Mouse (Mus musculus): ENCODE measurements at regions not wholly inside any gene's neighbourhood (a gene's known extent, or its start where the extent isn't known, plus 50 kb on each side); places are given as distances from the start of the nearest gene placed in this dataset.
A peak's percentile ranks its signal among the peaks of the same experiment; 100 is the strongest.

DNA sequence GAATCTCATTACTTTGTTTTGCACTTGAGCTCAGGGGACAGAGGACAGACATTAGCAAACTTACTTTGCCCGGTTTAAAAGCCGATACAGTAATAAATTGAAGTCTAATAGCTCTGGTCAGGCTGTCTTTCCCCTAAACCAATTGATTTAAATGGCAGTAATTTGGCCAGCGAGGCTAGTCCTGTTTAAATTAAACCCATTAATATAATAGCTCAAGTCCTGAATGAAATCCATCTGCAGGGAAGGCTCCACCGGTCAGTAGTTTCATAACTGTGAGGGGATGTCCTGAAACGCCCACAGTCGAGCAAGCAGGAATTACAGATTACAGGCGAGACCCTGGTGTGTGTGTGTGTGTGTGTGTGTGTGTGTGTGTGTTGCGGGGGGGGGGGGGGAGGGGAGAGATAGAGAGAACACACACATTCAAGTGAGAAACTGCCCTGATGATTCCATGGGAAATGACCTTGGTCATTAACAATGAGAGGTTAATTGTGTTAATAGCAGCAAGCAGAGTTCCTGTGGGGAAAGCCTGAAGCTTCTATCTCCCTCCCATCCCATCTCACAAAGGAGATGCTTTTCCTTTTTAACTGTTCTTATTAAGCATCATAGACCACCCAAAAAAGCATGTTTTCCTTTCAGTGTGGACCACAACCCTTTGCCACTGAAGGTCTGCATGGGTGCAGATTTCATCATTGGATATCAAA lies 294.0 kb upstream of the Tle4 start:
- DNase-seq (ENCODE audit: low spot score), result peak; percentile 9

- DNase-seq (ENCODE audit: low spot score), result peak; percentile 20
These were observed 293.2 kb upstream of the Tle4 start for GRCm38 (mm10) chr19:14891090-14891428.

DNA sequence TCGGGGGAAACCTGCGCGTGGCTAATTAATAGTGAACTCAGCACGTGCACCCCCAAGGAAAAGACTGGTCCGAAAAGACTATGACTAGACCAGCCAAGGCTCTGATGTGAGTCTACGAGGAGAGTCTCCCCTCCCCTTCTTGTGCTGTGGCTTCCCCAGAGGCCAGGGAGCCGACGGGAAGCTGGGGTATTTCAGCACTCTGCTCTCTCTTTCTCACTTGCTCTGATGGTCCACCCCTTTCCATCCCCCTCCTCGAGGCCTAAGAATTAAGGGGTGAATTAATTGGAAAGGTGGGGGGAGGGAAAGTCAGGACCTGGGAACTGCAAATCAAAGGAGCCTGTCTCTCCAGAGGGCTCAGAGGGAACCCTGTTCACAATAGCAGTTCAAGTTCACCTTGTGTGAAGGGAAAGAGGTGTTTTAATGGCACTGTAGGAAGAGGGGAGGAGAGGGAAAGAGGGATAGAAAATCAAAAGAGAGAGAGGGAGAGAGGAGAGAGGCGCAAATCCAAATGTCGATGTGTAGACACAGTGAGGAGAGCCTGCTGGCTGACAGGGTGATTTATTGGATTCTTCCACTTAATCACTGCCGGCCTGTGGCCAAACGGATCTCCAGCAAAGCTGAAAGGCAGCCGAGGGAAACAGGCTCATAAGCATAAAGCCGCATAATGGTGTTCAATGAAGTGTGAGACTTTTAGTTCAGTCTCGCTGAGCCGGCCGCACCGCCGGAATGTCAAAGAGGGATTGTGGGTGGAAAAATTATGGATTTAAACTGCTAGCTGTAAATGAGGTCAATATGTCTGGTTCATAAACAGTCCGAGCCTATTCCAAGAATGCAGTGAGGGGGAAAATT lies 292.6 kb upstream of the Tle4 start:
- DNase-seq (ENCODE audit: low spot score), result peak; percentile 68

DNA sequence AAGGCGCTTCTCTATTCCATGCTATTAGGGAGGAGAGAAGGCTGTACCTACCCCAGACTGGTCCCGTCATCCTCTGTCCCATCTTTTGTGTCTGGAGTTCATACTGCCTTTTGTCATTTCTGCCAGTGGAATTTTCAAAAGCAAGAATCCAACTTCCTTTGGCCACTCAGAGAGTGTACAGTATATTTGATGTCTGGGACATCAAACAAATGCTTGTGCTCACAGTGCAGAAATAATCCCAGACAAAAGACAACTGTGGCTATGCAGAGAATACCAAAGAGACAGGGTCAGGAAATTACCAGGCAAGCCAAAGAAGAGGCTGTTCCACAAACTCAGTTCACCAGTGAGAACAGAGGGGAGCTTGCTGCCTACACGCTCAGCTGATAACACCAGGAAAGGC lies 291.9 kb upstream of the Tle4 start:
- DNase-seq (ENCODE audit: low spot score), result no peak

GRCm38 (mm10) chr19:14883707-14884421 lies 286.0 kb upstream of the Tle4 start:
- no peak for DNase-seq (ENCODE audit: low spot score)

- no peak for DNase-seq (ENCODE audit: low spot score)
These were observed 283.0 kb upstream of the Tle4 start for GRCm38 (mm10) chr19:14880818-14881217.

- no peak for DNase-seq (ENCODE audit: low spot score)
These were observed 276.1 kb upstream of the Tle4 start for GRCm38 (mm10) chr19:14873986-14874385.

DNA sequence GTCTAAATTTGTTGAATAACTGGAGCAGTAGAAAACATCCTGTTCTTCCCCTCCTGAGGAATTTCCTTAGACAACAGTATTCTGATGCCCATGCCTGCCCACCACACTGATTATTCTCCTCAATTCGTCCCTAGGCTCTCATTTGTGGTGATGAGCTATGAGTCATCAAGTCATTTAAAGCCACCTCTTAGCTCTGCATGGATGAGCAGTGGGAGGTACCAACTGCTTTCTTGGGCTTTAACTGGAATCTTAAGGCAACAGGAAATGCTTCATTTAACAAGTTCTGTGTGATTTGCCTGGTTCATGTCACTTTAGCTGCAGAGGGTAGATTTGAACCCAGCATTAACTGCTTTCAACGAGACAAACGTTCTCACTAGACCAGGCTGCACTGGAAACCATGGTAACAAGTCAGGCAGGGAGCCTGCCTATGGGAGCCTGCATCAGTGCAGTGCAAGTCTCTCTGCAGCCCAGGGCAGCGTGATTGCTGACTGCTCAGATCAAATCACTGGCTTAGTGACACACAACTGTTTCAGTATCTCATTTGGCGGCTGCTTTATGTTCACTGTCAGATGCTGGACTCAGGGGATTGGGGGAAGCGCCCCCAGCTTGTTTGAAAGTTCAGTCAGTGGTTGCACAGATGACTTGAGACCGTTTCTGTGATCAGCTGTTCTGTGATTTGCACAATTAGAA lies 273.5 kb upstream of the Tle4 start:
- DNase-seq (ENCODE audit: low spot score), result peak; percentile 66

GRCm38 (mm10) chr19:14862654-14863468 lies 265.0 kb upstream of the Tle4 start:
- no peak for DNase-seq (ENCODE audit: low spot score)

GRCm38 (mm10) chr19:14855036-14855435 lies 257.2 kb upstream of the Tle4 start:
- no peak for DNase-seq (ENCODE audit: low spot score)

GRCm38 (mm10) chr19:14853416-14853815 lies 255.6 kb upstream of the Tle4 start:
- no peak for DNase-seq (ENCODE audit: low spot score)

DNA sequence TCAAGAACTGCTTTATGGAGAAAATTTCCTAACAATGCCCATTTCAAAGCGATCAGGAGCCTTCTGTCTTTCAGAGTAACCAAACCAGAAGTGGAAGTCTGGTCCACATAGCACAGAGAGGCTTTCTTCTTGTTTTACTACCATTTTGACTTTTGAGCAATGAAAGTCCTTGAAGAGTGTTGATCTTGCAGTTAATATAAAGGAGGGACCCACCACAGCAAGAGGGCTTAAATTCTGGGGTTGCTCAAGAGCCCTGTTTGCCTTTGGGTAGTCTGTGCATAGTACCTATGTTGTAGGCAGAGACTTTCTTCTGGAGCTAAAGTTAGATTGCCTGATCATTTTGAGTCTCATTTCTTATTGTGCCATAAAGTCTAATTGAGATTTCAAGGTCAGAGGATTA lies 251.7 kb upstream of the Tle4 start:
- no peak for DNase-seq (ENCODE audit: low spot score)

GRCm38 (mm10) chr19:14847120-14847519 lies 249.3 kb upstream of the Tle4 start:
- no peak for DNase-seq (ENCODE audit: low spot score)

GRCm38 (mm10) chr19:14835629-14836028 lies 237.8 kb upstream of the Tle4 start:
- DNase-seq (ENCODE audit: low spot score), result no peak

GRCm38 (mm10) chr19:14816354-14816753 lies 218.5 kb upstream of the Tle4 start:
- DNase-seq (ENCODE audit: low spot score), result no peak

DNA sequence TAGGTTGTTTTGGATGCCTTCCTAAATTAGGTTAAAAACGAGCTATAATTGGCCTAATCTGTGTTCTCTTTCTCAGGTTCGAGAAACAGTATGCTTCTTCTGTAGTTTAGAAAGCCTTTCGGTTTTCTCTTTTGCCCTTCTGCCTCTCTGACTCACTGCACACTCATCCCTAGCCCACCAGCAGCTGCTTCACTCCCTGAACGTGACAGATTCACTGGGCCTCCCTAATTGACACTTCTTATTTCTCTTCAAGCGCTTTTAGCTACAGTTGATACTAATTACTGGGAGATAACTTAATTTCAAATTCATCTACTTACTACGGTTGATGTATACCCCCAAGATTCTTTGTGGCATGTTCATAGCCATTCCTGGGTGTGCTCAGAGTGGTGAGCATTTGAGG lies 208.9 kb upstream of the Tle4 start:
- DNase-seq (ENCODE audit: low spot score), result peak; percentile 14

GRCm38 (mm10) chr19:14802909-14803650 lies 205.2 kb upstream of the Tle4 start:
- no peak for DNase-seq (ENCODE audit: low spot score)

GRCm38 (mm10) chr19:14801669-14802068 lies 203.8 kb upstream of the Tle4 start:
- DNase-seq (ENCODE audit: low spot score), result peak; percentile 6

- DNase-seq (ENCODE audit: low spot score), result no peak
These were observed 201.2 kb upstream of the Tle4 start for GRCm38 (mm10) chr19:14799002-14799401.

DNA sequence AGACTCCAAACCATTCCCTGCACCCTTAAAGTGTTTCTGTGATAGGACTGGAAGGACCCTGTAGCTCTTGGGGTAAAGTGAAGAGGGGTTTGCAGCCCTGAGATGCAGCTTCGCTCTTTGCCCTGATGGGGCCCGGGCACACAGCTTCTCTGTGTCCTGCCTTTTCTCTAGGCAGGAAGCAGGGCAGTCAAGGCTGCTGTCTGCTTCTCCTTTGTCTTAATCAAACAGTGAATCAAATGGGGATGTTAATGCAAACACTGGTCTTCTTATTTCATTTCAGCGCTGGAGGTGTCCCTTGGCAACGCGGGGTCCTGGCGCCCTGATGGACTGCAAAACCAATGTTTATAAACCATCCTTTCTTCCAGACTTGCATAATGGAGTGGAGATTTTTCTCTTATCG lies 200.6 kb upstream of the Tle4 start:
- no peak for DNase-seq (ENCODE audit: low spot score)

DNA sequence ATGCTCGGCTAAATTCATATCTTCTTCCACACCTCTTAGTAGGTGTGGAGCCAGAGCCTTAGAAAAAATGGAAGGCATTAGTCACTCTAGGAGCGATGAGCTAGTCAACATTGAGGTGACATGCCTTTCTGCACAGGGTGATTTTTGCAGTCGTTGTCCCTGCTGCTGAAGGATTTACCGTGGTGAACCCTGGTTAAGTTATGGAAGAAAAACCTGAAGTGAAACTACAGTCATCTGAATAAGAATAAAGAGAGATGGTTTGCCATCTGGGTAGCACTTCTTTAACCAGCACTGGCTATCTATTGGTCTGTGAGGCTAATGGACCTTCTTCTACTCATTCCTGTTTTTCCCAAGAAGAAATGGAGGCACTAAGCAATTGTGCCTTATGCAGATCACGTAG lies 198.1 kb upstream of the Tle4 start:
- DNase-seq (ENCODE audit: low spot score), result no peak

Data from MN1 (cell line).